Mouse (Mus musculus): ENCODE measurements around the gene Zmat5.

DNA sequence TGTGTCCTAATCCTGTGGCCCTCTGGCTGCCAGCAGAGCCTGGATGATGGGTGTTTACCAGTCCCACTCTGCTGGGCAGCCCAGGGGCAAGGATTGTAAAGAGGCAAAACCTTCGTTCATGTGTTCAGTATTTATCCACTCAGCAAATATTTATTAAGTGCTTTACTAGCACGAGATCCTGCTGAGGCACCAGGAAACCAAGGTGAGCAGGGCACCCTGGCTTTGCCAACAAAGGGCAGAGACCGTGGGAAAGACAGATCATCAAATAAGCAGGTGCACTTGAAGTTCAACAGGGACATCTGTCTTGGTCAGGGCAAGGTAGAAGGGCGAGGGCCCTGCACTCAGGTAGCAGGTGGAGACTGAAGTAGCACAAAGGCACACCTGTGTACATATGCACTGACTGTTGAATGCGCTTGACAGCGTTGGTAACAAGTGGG, 29.3 kb upstream of the Zmat5 start:
- TF ChIP-seq CTCF (IDR thresholded peaks at IDR 0.05; ENCODE audit: low read depth, low read length) (no peak), POLR2A (IDR thresholded peaks at IDR 0.05; ENCODE audit: borderline replicate concordance, low read depth, low read length) (no peak)

Measured in bone marrow macrophage, adult 2 months (primary cell).